Mouse (Mus musculus) limb, embryonic 13.5 days (tissue): ENCODE measurements around the gene Shc2. TPM values are rescaled to one million over a fixed set of nuclear protein-coding genes. Genes with fewer than 3 reads are reported as not detected.
A peak's percentile ranks its signal among the peaks of the same experiment; 100 is the strongest.

Experiments
- ATAC-seq: fragments of 200-750 bp; cut with Nextera tagmentation; 2 replicates; pipeline ENCODE4 v1.8.0; 2017; ENCODE audit warnings: low read depth, moderate number of reproducible peaks, moderate TSS enrichment; ENCODE audit not compliant: low FRiP score
- H3K27ac ChIP-seq: fragments of 300-500 bp; sonication (generic); 2 replicates; pipeline ENCODE4 v1.5.1; 2015; ENCODE audit warnings: inconsistent platforms, mild to moderate bottlenecking, moderate library complexity
- H3K27me3 ChIP-seq: fragments of 300-500 bp; sonication (generic); 2 replicates; pipeline ENCODE4 v1.6.1; 2015; ENCODE audit warnings: mild to moderate bottlenecking, inconsistent platforms
- H3K36me3 ChIP-seq: fragments of 300-500 bp; sonication (generic); 2 replicates; pipeline ENCODE4 v1.6.1; 2015; ENCODE audit warnings: inconsistent platforms, mild to moderate bottlenecking, moderate library complexity
- H3K4me1 ChIP-seq: fragments of 300-500 bp; sonication (generic); 2 replicates; pipeline ENCODE4 v1.6.1; 2015; ENCODE audit warnings: inconsistent platforms
- H3K4me2 ChIP-seq: fragments of 300-500 bp; sonication (generic); replicated peaks from 2 replicates; pipeline ENCODE4 v1.6.1; 2015; ENCODE audit warnings: inconsistent platforms, mild to moderate bottlenecking, moderate library complexity
- H3K4me3 ChIP-seq: fragments of 300-500 bp; sonication (generic); 2 replicates; pipeline ENCODE4 v1.5.1; 2015; ENCODE audit warnings: moderate library complexity, mild to moderate bottlenecking, inconsistent platforms
- H3K9ac ChIP-seq: fragments of 300-500 bp; sonication (generic); 2 replicates; pipeline ENCODE4 v1.6.1; 2015; ENCODE audit warnings: mild to moderate bottlenecking, inconsistent platforms
- H3K9me3 ChIP-seq: fragments of 300-500 bp; sonication (generic); 2 replicates; pipeline ENCODE4 v1.6.1; 2016; ENCODE audit warnings: inconsistent platforms
- WGBS: fragments of 180-500 bp; shearing (Covaris S2); methylation state at CpG from one replicate; pipeline ENCODE4 v1.1.7; 2015; 5-methylcytosine and 5-hydroxymethylcytosine counted together
- polyA plus RNA-seq: library from polyadenylated mRNA; unstranded; fragments of >200 nt; fragmentation: Nextera tagmentation; extraction: Ambion mirVana; gene quantifications from 2 replicates; pipeline ENCODE4 v1.2.1, GENCODE M21; 2015

The Shc2 gene
- polyA plus RNA-seq, 1 experiment from 2014 or later: 11.9 TPM

GRCm38 (mm10) chr10:79675346-79676035, 37.8 kb upstream of the Shc2 start:
- no peak overlapping the region for H3K9ac ChIP-seq
- H3K4me3 ChIP-seq: no peak overlapping the region
- no peak overlapping the region for H3K4me2 ChIP-seq
- peaks cover 37% of the 10 kb centered on the region for H3K36me3 ChIP-seq
- WGBS: 60% methylated on average over 44 of the region's 44 CpGs
- no peak overlapping the region for H3K27ac ChIP-seq
- no peaks in the 10 kb centered on the region for H3K27me3 ChIP-seq
- no peaks in the 10 kb centered on the region for H3K9me3 ChIP-seq
- no peak for ATAC-seq
- H3K4me1 ChIP-seq: peaks cover 10% of the 10 kb centered on the region

DNA sequence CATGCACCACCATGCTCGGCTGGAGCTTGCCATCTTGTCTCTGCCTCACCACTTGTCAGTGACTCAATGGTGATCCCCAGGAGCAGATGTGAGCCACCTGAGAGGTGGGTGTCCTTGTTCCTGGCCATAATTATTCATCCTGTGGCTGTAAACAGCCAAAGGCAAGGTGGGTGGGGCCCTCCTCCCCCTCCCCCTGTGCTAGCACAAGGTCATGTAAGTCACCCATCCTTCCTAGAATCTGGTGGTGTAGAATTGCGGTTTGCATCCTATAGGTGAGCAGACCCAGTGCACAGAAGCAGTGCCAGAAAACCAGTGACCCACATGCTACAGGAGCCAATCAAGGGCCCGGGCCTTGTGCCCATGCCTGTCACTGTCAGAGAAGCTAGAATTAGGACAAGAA, 35.3 kb upstream of the Shc2 start:
- Histone ChIP-seq H3K9ac (no peak overlapping the region), H3K27ac (no peak overlapping the region), H3K4me3 (no peak overlapping the region), H3K4me2 (no peak overlapping the region), H3K9me3 (no peaks in the 10 kb centered on the region), H3K27me3 (no peaks in the 10 kb centered on the region), H3K4me1 (peaks cover 19% of the 10 kb centered on the region), H3K36me3 (peaks cover 37% of the 10 kb centered on the region)
- no peak for ATAC-seq
- 88% methylated on average over 3 of the region's 3 CpGs for WGBS

GRCm38 (mm10) chr10:79672088-79672455, 34.4 kb upstream of the Shc2 start:
- 65% methylated on average over 3 of the region's 3 CpGs for WGBS

GRCm38 (mm10) chr10:79671396-79672087, 33.8 kb upstream of the Shc2 start:
- Histone ChIP-seq H3K4me1 (peaks cover 19% of the 10 kb centered on the region), H3K9me3 (no peaks in the 10 kb centered on the region), H3K9ac (0 out of 2 replicates have a peak overlapping the region, but pooled peaks have one; percentile 43), H3K4me2 (0 out of 2 replicates have a peak overlapping the region, but pooled peaks have one; percentile 97), H3K36me3 (peaks cover 37% of the 10 kb centered on the region), H3K27me3 (no peaks in the 10 kb centered on the region), H3K27ac (no peak overlapping the region), H3K4me3 (no peak overlapping the region)
- 50% methylated on average over 6 of the region's 6 CpGs for WGBS
- ATAC-seq: no peak

More at GRCm38 (mm10) chr10:79672088-79672455, 34.4 kb upstream of the Shc2 start:
- no peak overlapping the region for H3K27ac ChIP-seq
- peaks cover 19% of the 10 kb centered on the region for H3K4me1 ChIP-seq
- ATAC-seq: no peak
- no peak overlapping the region for H3K4me2 ChIP-seq
- H3K27me3 ChIP-seq: no peaks in the 10 kb centered on the region
- no peak overlapping the region for H3K4me3 ChIP-seq
- H3K9me3 ChIP-seq: no peaks in the 10 kb centered on the region
- peaks cover 37% of the 10 kb centered on the region for H3K36me3 ChIP-seq
- no peak overlapping the region for H3K9ac ChIP-seq

DNA sequence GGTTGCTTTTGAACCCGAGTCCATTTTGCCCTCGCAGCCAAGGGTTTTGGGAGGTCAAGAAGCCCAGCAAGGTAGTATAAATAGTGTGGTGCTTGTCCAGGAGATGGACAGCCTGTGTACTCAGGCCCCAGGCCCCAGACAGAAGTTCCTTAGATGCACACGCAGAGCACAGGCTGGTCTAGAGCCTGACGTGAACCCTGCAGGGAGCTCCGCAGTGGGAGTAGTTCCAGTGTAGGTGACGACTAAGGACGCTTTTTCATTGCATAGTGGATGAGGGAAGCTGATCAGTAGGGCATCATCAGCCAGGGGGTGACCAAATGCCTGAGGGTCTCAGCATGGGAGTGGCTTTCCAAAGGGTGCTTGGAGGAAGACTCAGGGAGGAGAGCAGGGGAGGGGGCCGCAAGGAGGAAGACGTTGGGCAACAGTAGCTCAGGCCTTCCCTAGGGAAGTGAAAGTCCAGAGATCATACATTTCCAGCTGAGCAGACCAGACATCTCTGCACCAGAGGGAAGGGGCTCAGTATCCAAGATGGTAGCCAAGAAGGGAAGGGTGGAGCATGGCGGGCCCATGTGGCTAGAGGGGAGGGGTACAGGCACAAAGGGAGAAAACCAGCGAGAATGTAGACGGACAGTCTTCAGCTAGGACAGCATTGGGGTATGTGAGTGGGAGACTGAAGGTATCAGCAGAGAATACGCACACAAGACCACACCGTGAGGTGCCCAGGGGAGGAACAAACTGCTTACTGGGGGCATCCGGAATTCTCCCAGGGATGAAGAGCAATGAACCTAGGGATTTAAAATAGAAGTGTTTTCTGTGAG, 32.6 kb upstream of the Shc2 start:
- Histone ChIP-seq H3K27me3 (no peaks in the 10 kb centered on the region), H3K4me2 (peak overlapping the region; percentile 97), H3K4me1 (peaks cover 19% of the 10 kb centered on the region), H3K4me3 (peak overlapping the region; percentile 93), H3K36me3 (peaks cover 25% of the 10 kb centered on the region), H3K9ac (peak overlapping the region; percentile 91), H3K27ac (peak overlapping the region; percentile 94), H3K9me3 (no peaks in the 10 kb centered on the region)
- ATAC-seq: no peak
- WGBS: 37% methylated on average over 15 of the region's 15 CpGs

- ATAC-seq: peak; percentile 55
- under 1% methylated on average over 47 of the region's 47 CpGs for WGBS
These were observed 31.9 kb upstream of the Shc2 start for GRCm38 (mm10) chr10:79669576-79670057.

DNA sequence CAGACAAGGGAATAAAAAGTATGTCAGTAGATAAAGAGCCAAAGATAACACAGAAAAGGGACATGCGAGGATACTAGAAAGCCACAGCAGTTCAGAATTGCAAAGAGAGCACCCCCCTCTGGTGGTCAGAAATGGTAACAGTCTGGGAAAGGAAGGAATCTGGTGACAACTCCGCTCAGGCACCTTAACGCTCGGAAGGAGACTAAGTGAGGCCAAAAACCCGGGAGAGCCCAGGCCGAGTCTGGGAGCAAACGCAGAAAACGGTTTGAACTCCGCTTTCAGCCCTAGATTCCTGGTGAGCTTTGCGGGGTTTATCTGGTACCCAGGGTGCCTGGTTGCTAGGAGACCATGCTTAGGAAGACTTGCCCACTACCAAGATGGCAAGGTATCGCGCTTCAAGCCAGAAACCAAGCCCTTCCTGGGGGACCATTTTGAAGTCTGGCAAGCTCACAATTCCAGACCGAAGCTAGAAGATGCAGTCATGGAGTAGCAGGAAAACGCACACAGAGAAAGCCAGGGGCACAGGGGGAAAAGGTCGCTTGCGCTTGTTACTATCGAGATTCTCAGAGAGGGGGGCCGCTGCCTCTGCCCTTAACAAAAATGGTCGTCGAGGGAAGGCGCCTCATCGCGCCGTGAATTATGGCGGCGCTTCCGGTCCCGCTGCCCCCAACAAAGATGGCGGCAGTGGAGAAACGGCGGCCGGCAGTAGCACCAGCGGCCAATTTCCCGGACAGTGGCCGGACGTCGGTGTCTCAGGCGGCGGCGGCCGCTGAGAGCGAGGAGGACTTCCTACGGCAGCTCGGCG, 31.3 kb upstream of the Shc2 start, which contains the start of gene Tpgs1:
Gene Tpgs1 (plus strand): TSS at position 599 of the 805 bp plus-strand sequence.
- H3K9ac ChIP-seq: peak within 1 kb of the TSS; percentile 91
- H3K27ac ChIP-seq: peak within 1 kb of the TSS; percentile 94
- H3K36me3 ChIP-seq: peaks cover 21% of the 10 kb centered on the region
- no peaks in the 10 kb centered on the region for H3K9me3 ChIP-seq
- no peaks in the 10 kb centered on the region for H3K27me3 ChIP-seq
- H3K4me3 ChIP-seq: peak within 1 kb of the TSS; percentile 93
- H3K4me1 ChIP-seq: peaks cover 19% of the 10 kb centered on the region
- under 1% methylated on average over 45 of the region's 45 CpGs for WGBS
- peak; percentile 86 for ATAC-seq
- peak within 1 kb of the TSS; percentile 97 for H3K4me2 ChIP-seq

More at GRCm38 (mm10) chr10:79669576-79670057, 31.9 kb upstream of the Shc2 start:
- Histone ChIP-seq H3K4me2 (peak overlapping the region; percentile 97), H3K4me1 (peaks cover 19% of the 10 kb centered on the region), H3K27me3 (no peaks in the 10 kb centered on the region), H3K36me3 (peaks cover 23% of the 10 kb centered on the region), H3K9ac (peak overlapping the region; percentile 91), H3K9me3 (no peaks in the 10 kb centered on the region), H3K27ac (peak overlapping the region; percentile 94), H3K4me3 (peak overlapping the region; percentile 93)

DNA sequence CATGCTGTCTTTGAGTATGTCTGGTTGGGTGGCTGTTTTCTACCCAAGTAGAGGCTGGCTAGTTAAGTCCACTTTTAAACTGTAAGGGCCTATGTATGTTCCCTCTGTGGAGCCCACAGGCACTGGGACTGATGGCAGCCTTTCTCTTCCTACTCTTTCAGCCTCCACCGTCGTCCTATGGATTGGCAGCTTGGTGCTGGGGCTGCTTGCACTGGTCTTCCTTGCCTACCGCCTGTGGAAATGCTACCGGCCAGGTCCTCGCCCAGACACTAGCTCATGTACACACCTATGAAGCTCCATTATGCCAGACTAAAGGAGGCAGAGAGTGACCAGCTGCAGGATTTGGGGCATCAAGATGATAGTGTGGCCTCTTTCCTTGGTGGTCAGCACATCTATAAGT, 30.4 kb upstream of the Shc2 start:
- ATAC-seq: no peak
- Histone ChIP-seq H3K9ac (no peak overlapping the region), H3K4me1 (peaks cover 19% of the 10 kb centered on the region), H3K9me3 (no peaks in the 10 kb centered on the region), H3K36me3 (peaks cover 12% of the 10 kb centered on the region), H3K27ac (no peak overlapping the region), H3K4me2 (peak overlapping the region; percentile 97; the same call in 1 of the 2 replicates), H3K4me3 (no peak overlapping the region), H3K27me3 (no peaks in the 10 kb centered on the region)
- WGBS: 86% methylated on average over 5 of the region's 5 CpGs

- H3K4me2 ChIP-seq: no peak overlapping the region
- no peaks in the 10 kb centered on the region for H3K27me3 ChIP-seq
- H3K27ac ChIP-seq: no peak overlapping the region
- no peaks in the 10 kb centered on the region for H3K9me3 ChIP-seq
- 69% methylated on average over 9 of the region's 9 CpGs for WGBS
- no peak for ATAC-seq
- no peak overlapping the region for H3K4me3 ChIP-seq
- H3K36me3 ChIP-seq: no peaks in the 10 kb centered on the region
- H3K9ac ChIP-seq: no peak overlapping the region
- peaks cover 19% of the 10 kb centered on the region for H3K4me1 ChIP-seq
These were observed 28.8 kb upstream of the Shc2 start for GRCm38 (mm10) chr10:79666493-79666892.

- no peak for ATAC-seq
- WGBS: 81% methylated on average over 8 of the region's 8 CpGs
These were observed 27.3 kb upstream of the Shc2 start for GRCm38 (mm10) chr10:79665051-79665450.

GRCm38 (mm10) chr10:79664131-79664665, 26.5 kb upstream of the Shc2 start, which contains the start of gene Madcam1:
Madcam1 (plus strand) TSS chr10:79664559.
- Histone ChIP-seq H3K4me3 (no peak within 1 kb of the TSS), H3K9me3 (no peaks in the 10 kb centered on the region), H3K27me3 (no peaks in the 10 kb centered on the region), H3K36me3 (no peaks in the 10 kb centered on the region), H3K4me2 (no peak within 1 kb of the TSS), H3K9ac (no peak within 1 kb of the TSS; the same call in none of the 2 replicates), H3K4me1 (0 out of 2 replicates have a peak, but pooled peaks cover 4% of the 10 kb centered on the region), H3K27ac (no peak within 1 kb of the TSS)
- ATAC-seq: no peak
- 7% methylated on average over 13 of the region's 13 CpGs for WGBS

More at GRCm38 (mm10) chr10:79665051-79665450, 27.3 kb upstream of the Shc2 start:
- Histone ChIP-seq H3K4me1 (peaks cover 4% of the 10 kb centered on the region), H3K9ac (no peak overlapping the region; the same call in 1 of the 2 replicates), H3K27me3 (no peaks in the 10 kb centered on the region), H3K9me3 (no peaks in the 10 kb centered on the region), H3K36me3 (no peaks in the 10 kb centered on the region), H3K4me2 (no peak overlapping the region), H3K4me3 (no peak overlapping the region), H3K27ac (no peak overlapping the region)
